Mouse (Mus musculus) CH12.LX (cell line): ENCODE data around the gene A230050P20Rik.

ENCODE experiments used
- CTCF ChIP-seq, 2 experiments: IDR thresholded peaks in 1 of 2; conservative IDR thresholded peaks in 1 of 2; 2 replicates each; pipeline ENCODE4 v1.5.1; 2011 to 2012; ENCODE audit warnings: low read depth in 2 of 2, low read length in 2 of 2, improper control_type of control experiment in 1 of 2, inconsistent platforms in 1 of 2, mild to moderate bottlenecking in 1 of 2, moderate library complexity in 1 of 2
- EP300 ChIP-seq: IDR thresholded peaks from 2 replicates; pipeline ENCODE4 v1.6.1; 2011; ENCODE audit warnings: low read length, improper control_type of control experiment
- ETS1 ChIP-seq: conservative IDR thresholded peaks from 2 replicates; pipeline ENCODE4 v1.6.1; 2012; ENCODE audit warnings: low read depth, mild to moderate bottlenecking, inconsistent platforms, low read length, improper control_type of control experiment, moderate library complexity
- MAZ ChIP-seq: IDR thresholded peaks from 2 replicates; pipeline ENCODE4 v1.6.1; 2012; ENCODE audit warnings: low read depth, mild to moderate bottlenecking, inconsistent platforms, low read length, improper control_type of control experiment, moderate library complexity
- MYC ChIP-seq: IDR thresholded peaks from 2 replicates; pipeline ENCODE4 v1.6.1; 2011; ENCODE audit warnings: low read depth, mild to moderate bottlenecking, improper control_type of control experiment, low read length
- POLR2A ChIP-seq: IDR thresholded peaks from 2 replicates; pipeline ENCODE4 v1.6.1; 2011; ENCODE audit warnings: low read depth, mild to moderate bottlenecking, improper control_type of control experiment, low read length
- RAD21 ChIP-seq: IDR thresholded peaks from 2 replicates; pipeline ENCODE4 v1.6.1; 2011; ENCODE audit warnings: low read depth, mild to moderate bottlenecking, low read length, improper control_type of control experiment, moderate library complexity
- TCF12 ChIP-seq: IDR thresholded peaks from 2 replicates; pipeline ENCODE4 v1.6.1; 2014; ENCODE audit warnings: low read depth, mild to moderate bottlenecking, inconsistent platforms, low read length, improper control_type of control experiment
- UBTF ChIP-seq: IDR thresholded peaks from 2 replicates; pipeline ENCODE4 v1.6.1; 2012; ENCODE audit warnings: low read depth, mild to moderate bottlenecking, inconsistent platforms, low read length, improper control_type of control experiment, moderate library complexity

DNA sequence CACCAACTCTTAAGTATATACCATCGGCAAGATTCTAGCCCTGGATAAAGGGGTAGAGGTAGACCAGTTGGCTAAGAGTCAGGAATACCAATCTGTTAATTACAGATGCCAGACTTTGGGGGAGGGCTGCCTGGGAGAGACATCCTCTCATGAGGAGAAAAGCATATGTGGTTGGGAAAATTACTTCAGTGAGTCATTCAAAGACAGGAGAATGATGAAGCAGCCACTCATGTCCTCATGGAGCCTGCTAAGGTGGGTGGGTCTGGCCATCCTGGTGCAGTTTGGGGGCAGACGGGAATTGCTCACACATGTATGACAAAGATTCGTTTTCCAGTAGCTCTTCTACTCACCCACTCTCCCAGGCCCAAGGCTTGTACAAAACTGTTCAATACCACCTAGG lies 45.6 kb upstream of the A230050P20Rik start:
- TF ChIP-seq CTCF (conservative IDR thresholded peaks at IDR 0.05 in 1 of 2, IDR thresholded peaks at IDR 0.05 in 1 of 2; ENCODE audit: low read depth in 2 of 2, low read length in 2 of 2): no peak
- no peak for TF ChIP-seq EP300
- no peak for TF ChIP-seq POLR2A
- no peak for TF ChIP-seq RAD21
- no peak for TF ChIP-seq ETS1
- TF ChIP-seq MAZ: no peak
- no peak for TF ChIP-seq UBTF
- no peak for TF ChIP-seq TCF12
- no peak for TF ChIP-seq MYC
